Mouse (Mus musculus) embryonic facial prominence, embryonic 15.5 days (tissue): ENCODE results near the gene Sympk. TPM values are rescaled to one million over a fixed set of nuclear protein-coding genes. Genes with fewer than 3 reads are reported as not detected.

Experiments
- ATAC-seq: fragments of 200-750 bp; cut with Nextera tagmentation; 2 replicates; pipeline ENCODE4 v1.8.0; 2017; ENCODE audit warnings: low read depth, moderate TSS enrichment; ENCODE audit not compliant: insufficient number of reproducible peaks, low FRiP score, low TSS enrichment
- H3K27ac ChIP-seq: fragments of 300-500 bp; sonication (generic); replicated peaks from 2 replicates; pipeline ENCODE4 v1.5.1; 2015; ENCODE audit warnings: mild to moderate bottlenecking, inconsistent platforms
- H3K27me3 ChIP-seq: fragments of 300-500 bp; sonication (generic); 2 replicates; pipeline ENCODE4 v1.6.1; 2015; ENCODE audit warnings: inconsistent platforms
- H3K36me3 ChIP-seq: fragments of 300-500 bp; sonication (generic); 2 replicates; pipeline ENCODE4 v1.6.1; 2015; ENCODE audit warnings: mild to moderate bottlenecking, inconsistent platforms
- H3K4me1 ChIP-seq: fragments of 300-500 bp; sonication (generic); 2 replicates; pipeline ENCODE4 v1.6.1; 2015; ENCODE audit warnings: inconsistent platforms
- H3K4me2 ChIP-seq: fragments of 300-500 bp; sonication (generic); replicated peaks from 2 replicates; pipeline ENCODE4 v1.6.1; 2015; ENCODE audit warnings: mild to moderate bottlenecking, inconsistent platforms
- H3K4me3 ChIP-seq: fragments of 300-500 bp; sonication (generic); replicated peaks from 2 replicates; pipeline ENCODE4 v1.5.1; 2015; ENCODE audit warnings: mild to moderate bottlenecking, inconsistent platforms
- H3K9ac ChIP-seq: fragments of 300-500 bp; sonication (generic); 2 replicates; pipeline ENCODE4 v1.6.1; 2015; ENCODE audit warnings: inconsistent platforms
- H3K9me3 ChIP-seq: fragments of 300-500 bp; sonication (generic); replicated peaks from 2 replicates; pipeline ENCODE4 v1.6.1; 2016; ENCODE audit warnings: inconsistent platforms
- WGBS: fragments of 180-500 bp; shearing (Covaris S2); methylation state at CpG from one replicate; pipeline ENCODE4 v1.1.7; 2015; 5-methylcytosine and 5-hydroxymethylcytosine counted together
- polyA plus RNA-seq: library from polyadenylated mRNA; unstranded; fragments of >200 nt; fragmentation: Nextera tagmentation; extraction: Ambion mirVana; gene quantifications from 2 replicates; pipeline ENCODE4 v1.2.1, GENCODE M21; 2015

Sympk gene
- polyA plus RNA-seq, 1 experiment from 2014 or later: 36.8 TPM

GRCm38 (mm10) chr7:18998835-18999234, 25.3 kb upstream of the Sympk start:
- Histone ChIP-seq H3K4me3 (no peak overlapping the region), H3K27me3 (no peaks in the 10 kb centered on the region), H3K9me3 (no peaks in the 10 kb centered on the region), H3K9ac (no peak overlapping the region), H3K4me2 (no peak overlapping the region), H3K4me1 (peaks cover 44% of the 10 kb centered on the region), H3K36me3 (peaks cover 7% of the 10 kb centered on the region), H3K27ac (no peak overlapping the region)
- WGBS: 38% methylated on average over 9 of the region's 9 CpGs
- ATAC-seq: no peak

- ATAC-seq: no peak
- peak overlapping the region; percentile 38 for H3K4me3 ChIP-seq
- peaks cover 12% of the 10 kb centered on the region for H3K36me3 ChIP-seq
- H3K4me1 ChIP-seq: peaks cover 49% of the 10 kb centered on the region
- no peaks in the 10 kb centered on the region for H3K9me3 ChIP-seq
- H3K4me2 ChIP-seq: peak overlapping the region; percentile 61
- H3K27me3 ChIP-seq: no peaks in the 10 kb centered on the region
- peak overlapping the region; percentile 31; the same call in 1 of the 2 replicates for H3K27ac ChIP-seq
- H3K9ac ChIP-seq: no peak overlapping the region
- 52% methylated on average over 10 of the region's 10 CpGs for WGBS
Observed at GRCm38 (mm10) chr7:19000421-19000820, 23.8 kb upstream of the Sympk start.

- Histone ChIP-seq H3K36me3 (peaks cover 17% of the 10 kb centered on the region), H3K27me3 (no peaks in the 10 kb centered on the region), H3K4me2 (peak overlapping the region; percentile 61), H3K9ac (0 out of 2 replicates have a peak overlapping the region, but pooled peaks have one; percentile 22), H3K27ac (peak overlapping the region; percentile 78), H3K4me3 (peak overlapping the region; percentile 38), H3K9me3 (no peaks in the 10 kb centered on the region), H3K4me1 (peaks cover 54% of the 10 kb centered on the region)
- WGBS: 36% methylated on average over 18 of the region's 18 CpGs
- ATAC-seq: no peak
Observed at GRCm38 (mm10) chr7:19001066-19001806, 22.9 kb upstream of the Sympk start.

- WGBS: 82% methylated on average over 3 of the region's 3 CpGs
- 0 out of 2 replicates have a peak overlapping the region, but pooled peaks have one; percentile 61 for H3K4me2 ChIP-seq
- no peak overlapping the region for H3K9ac ChIP-seq
- H3K27ac ChIP-seq: peak overlapping the region; percentile 78
- peaks cover 18% of the 10 kb centered on the region for H3K36me3 ChIP-seq
- H3K4me3 ChIP-seq: no peak overlapping the region
- ATAC-seq: no peak
- H3K4me1 ChIP-seq: peaks cover 58% of the 10 kb centered on the region
- H3K27me3 ChIP-seq: no peaks in the 10 kb centered on the region
- no peaks in the 10 kb centered on the region for H3K9me3 ChIP-seq
Observed at GRCm38 (mm10) chr7:19001807-19002085, 22.4 kb upstream of the Sympk start.

GRCm38 (mm10) chr7:19002115-19002514, 22.1 kb upstream of the Sympk start:
- Histone ChIP-seq H3K9me3 (no peaks in the 10 kb centered on the region), H3K4me1 (peaks cover 62% of the 10 kb centered on the region), H3K27me3 (no peaks in the 10 kb centered on the region), H3K9ac (no peak overlapping the region; the same call in 1 of the 2 replicates), H3K4me2 (peak overlapping the region; percentile 61), H3K36me3 (peaks cover 22% of the 10 kb centered on the region), H3K4me3 (peak overlapping the region; percentile 44), H3K27ac (peak overlapping the region; percentile 78)
- 23% methylated on average over 4 of the region's 4 CpGs for WGBS
- ATAC-seq: no peak

GRCm38 (mm10) chr7:19002848-19003498, 21.2 kb upstream of the Sympk start:
- peaks cover 67% of the 10 kb centered on the region for H3K4me1 ChIP-seq
- H3K9ac ChIP-seq: peak overlapping the region; percentile 48
- no peaks in the 10 kb centered on the region for H3K9me3 ChIP-seq
- H3K27me3 ChIP-seq: no peaks in the 10 kb centered on the region
- peak; percentile 56 for ATAC-seq
- H3K27ac ChIP-seq: peak overlapping the region; percentile 78
- 2% methylated on average over 17 of the region's 17 CpGs for WGBS
- H3K4me2 ChIP-seq: peak overlapping the region; percentile 61
- H3K4me3 ChIP-seq: peak overlapping the region; percentile 44
- peaks cover 22% of the 10 kb centered on the region for H3K36me3 ChIP-seq

GRCm38 (mm10) chr7:19003902-19004630, 20.1 kb upstream of the Sympk start, which contains the start of gene Irf2bp1:
Irf2bp1 (plus strand) TSS chr7:19004044.
- Histone ChIP-seq H3K36me3 (peaks cover 22% of the 10 kb centered on the region), H3K9me3 (no peaks in the 10 kb centered on the region), H3K4me3 (peak within 1 kb of the TSS; percentile 68), H3K27me3 (no peaks in the 10 kb centered on the region), H3K9ac (peak within 1 kb of the TSS; percentile 79), H3K27ac (peak within 1 kb of the TSS; percentile 95), H3K4me1 (peaks cover 67% of the 10 kb centered on the region), H3K4me2 (peak within 1 kb of the TSS; percentile 97)
- under 1% methylated on average over 89 of the region's 90 CpGs for WGBS
- peak; percentile 76 for ATAC-seq

- peak overlapping the region; percentile 95 for H3K27ac ChIP-seq
- H3K4me3 ChIP-seq: peak overlapping the region; percentile 68
- peak overlapping the region; percentile 79 for H3K9ac ChIP-seq
- no peaks in the 10 kb centered on the region for H3K9me3 ChIP-seq
- under 1% methylated on average over 34 of the region's 34 CpGs for WGBS
- H3K27me3 ChIP-seq: no peaks in the 10 kb centered on the region
- peaks cover 22% of the 10 kb centered on the region for H3K36me3 ChIP-seq
- no peak for ATAC-seq
- H3K4me1 ChIP-seq: peaks cover 67% of the 10 kb centered on the region
- peak overlapping the region; percentile 97 for H3K4me2 ChIP-seq
Observed at GRCm38 (mm10) chr7:19004631-19005079, 19.5 kb upstream of the Sympk start.

- Histone ChIP-seq H3K4me1 (peaks cover 61% of the 10 kb centered on the region), H3K9me3 (no peaks in the 10 kb centered on the region), H3K27ac (no peak overlapping the region), H3K4me3 (peak overlapping the region; percentile 68), H3K9ac (peak overlapping the region; percentile 79; the same call in 1 of the 2 replicates), H3K4me2 (peak overlapping the region; percentile 97), H3K27me3 (no peaks in the 10 kb centered on the region), H3K36me3 (peaks cover 22% of the 10 kb centered on the region)
- 73% methylated on average over 34 of the region's 34 CpGs for WGBS
- no peak for ATAC-seq
Observed at GRCm38 (mm10) chr7:19005417-19006121, 18.6 kb upstream of the Sympk start.

- peaks cover 55% of the 10 kb centered on the region for H3K4me1 ChIP-seq
- peak overlapping the region; percentile 97 for H3K4me2 ChIP-seq
- H3K4me3 ChIP-seq: peak overlapping the region; percentile 68
- no peaks in the 10 kb centered on the region for H3K27me3 ChIP-seq
- H3K9ac ChIP-seq: no peak overlapping the region
- no peak for ATAC-seq
- no peak overlapping the region for H3K27ac ChIP-seq
- peaks cover 22% of the 10 kb centered on the region for H3K36me3 ChIP-seq
- WGBS: 8% methylated on average over 12 of the region's 12 CpGs
- no peaks in the 10 kb centered on the region for H3K9me3 ChIP-seq
Observed at GRCm38 (mm10) chr7:19006476-19006875, 17.7 kb upstream of the Sympk start.
